Mouse (Mus musculus) R1 (cell line): Measurements from ENCODE around the gene Copz1.
"Not testable (repeated sequence)": the region's sequence is repeated elsewhere in the genome, so short reads cannot be mapped to it uniquely, and the experiment has no call there.

Source experiments
- DNase-seq: peaks from one replicate; pipeline ENCODE4 v3.0.0-alpha.2; 2018; ENCODE audit warnings: low read depth, low spot score

The Copz1 gene

GRCm38 (mm10) chr15:103272419-103273279, at the start of gene Copz1:
TSS of gene Copz1 (plus strand) at chr15:103272714.
- peak; percentile 100 for DNase-seq

- DNase-seq = peak; percentile 80
Measured at GRCm38 (mm10) chr15:103224161-103224560, 48.4 kb upstream of the Copz1 start.

- DNase-seq = no peak
Measured at GRCm38 (mm10) chr15:103227022-103227421, 45.5 kb upstream of the Copz1 start.

- DNase-seq = no peak
Measured at GRCm38 (mm10) chr15:103227572-103227971, 44.9 kb upstream of the Copz1 start.

GRCm38 (mm10) chr15:103228904-103229303, 43.6 kb upstream of the Copz1 start:
- DNase-seq = peak; percentile 78

- DNase-seq = no peak
Measured at GRCm38 (mm10) chr15:103233119-103233518, 39.4 kb upstream of the Copz1 start.

- DNase-seq = no peak
Measured at GRCm38 (mm10) chr15:103237295-103237694, 35.2 kb upstream of the Copz1 start.

- DNase-seq = peak; percentile 100
Measured at GRCm38 (mm10) chr15:103239130-103239684, 33.3 kb upstream of the Copz1 start.

GRCm38 (mm10) chr15:103239685-103240159, 32.8 kb upstream of the Copz1 start, which contains the start of gene Cbx5:
TSS of gene Cbx5 (minus strand) at chr15:103239816.
- DNase-seq = peak; percentile 97

- peak; percentile 100 for DNase-seq
Measured at GRCm38 (mm10) chr15:103240160-103241028, 32.1 kb upstream of the Copz1 start, which contains the start of gene Hnrnpa1. TSS of gene Hnrnpa1 (plus strand) at chr15:103240432.

- DNase-seq = not testable (repeated sequence)
Measured at GRCm38 (mm10) chr15:103241071-103242018, 31.2 kb upstream of the Copz1 start.

- DNase-seq = no peak
Measured at GRCm38 (mm10) chr15:103242885-103243284, 29.6 kb upstream of the Copz1 start.

GRCm38 (mm10) chr15:103245616-103246015, 26.9 kb upstream of the Copz1 start:
- DNase-seq = no peak

- no peak for DNase-seq
Measured at GRCm38 (mm10) chr15:103247078-103247781, 25.3 kb upstream of the Copz1 start.

- no peak for DNase-seq
Measured at GRCm38 (mm10) chr15:103247782-103248400, 24.6 kb upstream of the Copz1 start.

GRCm38 (mm10) chr15:103248401-103249313, 23.9 kb upstream of the Copz1 start:
- peak; percentile 63 for DNase-seq

GRCm38 (mm10) chr15:103249511-103249910, 23.0 kb upstream of the Copz1 start:
- DNase-seq = not testable (repeated sequence)

- peak; percentile 86 for DNase-seq
Measured at GRCm38 (mm10) chr15:103250195-103250740, 22.2 kb upstream of the Copz1 start.
